Mouse (Mus musculus): Measurements from ENCODE around the gene Naip5. TPM values are rescaled to one million over a fixed set of nuclear protein-coding genes. Genes with fewer than 3 reads are reported as not detected.
"Not testable (repeated sequence)": the region's sequence is repeated elsewhere in the genome, so short reads cannot be mapped to it uniquely, and the experiment has no call there.

Gene Naip5
- 0.20 and 0.22 TPM in 2 replicates for polyA plus RNA-seq (2014; fragmentation: Nextera tagmentation; extraction: Ambion mirVana)

GRCm38 (mm10) chr13:100246223-100246622, at the start of gene Naip5:
Gene Naip5 (minus strand): TSS chr13:100246323.
- not testable (repeated sequence) for H3K27me3 ChIP-seq (ENCODE audit: control insufficient read depth, insufficient read depth, low read length); H3K4me1 ChIP-seq (ENCODE audit: control insufficient read depth in 2 of 2, insufficient read depth in 2 of 2, low read length in 2 of 2); H3K4me2 ChIP-seq (ENCODE audit: low read length); ATAC-seq (ENCODE audit: insufficient number of reproducible peaks, insufficient read depth, low FRiP score, low read depth); H3K9ac ChIP-seq (ENCODE audit: low read length); H3K27ac ChIP-seq (replicated peaks in 1 of 2; ENCODE audit: control insufficient read depth in 1 of 2, insufficient read depth in 1 of 2, low read depth in 2 of 2, low read length in 2 of 2); H3K36me3 ChIP-seq (ENCODE audit: control insufficient read depth, insufficient read depth, low read length); H3K4me3 ChIP-seq (ENCODE audit: control insufficient read depth in 1 of 2, insufficient read depth in 1 of 2, low read depth in 1 of 2, low read length in 2 of 2); H3K9me3 ChIP-seq (ENCODE audit: control insufficient read depth, low read length)
- WGBS: 70% methylated on average over 4 of the region's 4 CpGs

- Histone ChIP-seq H3K27ac (replicated peaks in 1 of 2; ENCODE audit: control insufficient read depth in 1 of 2, insufficient read depth in 1 of 2, low read depth in 2 of 2, low read length in 2 of 2) (no peak overlapping the region), H3K4me2 (ENCODE audit: low read length) (no peak overlapping the region), H3K36me3 (ENCODE audit: control insufficient read depth, insufficient read depth, low read length) (no peaks in the 10 kb centered on the region), H3K27me3 (ENCODE audit: control insufficient read depth, insufficient read depth, low read length) (no peaks in the 10 kb centered on the region), H3K9ac (ENCODE audit: low read length) (no peak overlapping the region), H3K4me1 (ENCODE audit: control insufficient read depth in 2 of 2, insufficient read depth in 2 of 2, low read length in 2 of 2) (no peaks in the 10 kb centered on the region), H3K4me3 (ENCODE audit: control insufficient read depth in 1 of 2, insufficient read depth in 1 of 2, low read depth in 1 of 2, low read length in 2 of 2) (no peak overlapping the region), H3K9me3 (ENCODE audit: control insufficient read depth, low read length) (no peaks in the 10 kb centered on the region)
- WGBS: 70% methylated on average over 1 of the region's 1 CpGs
- ATAC-seq (ENCODE audit: insufficient number of reproducible peaks, insufficient read depth, low FRiP score, low read depth): no peak
Observed at GRCm38 (mm10) chr13:100284611-100285010, 38.5 kb upstream of the Naip5 start.

- no CpG with 5 or more reads among the region's 1 CpGs for WGBS
- H3K4me2 ChIP-seq (ENCODE audit: low read length); H3K27me3 ChIP-seq (ENCODE audit: control insufficient read depth, insufficient read depth, low read length); H3K9me3 ChIP-seq (ENCODE audit: control insufficient read depth, low read length); H3K36me3 ChIP-seq (ENCODE audit: control insufficient read depth, insufficient read depth, low read length); H3K4me3 ChIP-seq (ENCODE audit: control insufficient read depth in 1 of 2, insufficient read depth in 1 of 2, low read depth in 1 of 2, low read length in 2 of 2); H3K9ac ChIP-seq (ENCODE audit: low read length); H3K27ac ChIP-seq (replicated peaks in 1 of 2; ENCODE audit: control insufficient read depth in 1 of 2, insufficient read depth in 1 of 2, low read depth in 2 of 2, low read length in 2 of 2); H3K4me1 ChIP-seq (ENCODE audit: control insufficient read depth in 2 of 2, insufficient read depth in 2 of 2, low read length in 2 of 2); ATAC-seq (ENCODE audit: insufficient number of reproducible peaks, insufficient read depth, low FRiP score, low read depth): not testable (repeated sequence)
Observed at GRCm38 (mm10) chr13:100271474-100272132, 25.5 kb upstream of the Naip5 start.

- 57% methylated on average over 2 of the region's 2 CpGs for WGBS
- H3K4me1 ChIP-seq (ENCODE audit: control insufficient read depth in 2 of 2, insufficient read depth in 2 of 2, low read length in 2 of 2); H3K4me2 ChIP-seq (ENCODE audit: low read length); H3K27ac ChIP-seq (replicated peaks in 1 of 2; ENCODE audit: control insufficient read depth in 1 of 2, insufficient read depth in 1 of 2, low read depth in 2 of 2, low read length in 2 of 2); H3K36me3 ChIP-seq (ENCODE audit: control insufficient read depth, insufficient read depth, low read length); H3K9me3 ChIP-seq (ENCODE audit: control insufficient read depth, low read length); ATAC-seq (ENCODE audit: insufficient number of reproducible peaks, insufficient read depth, low FRiP score, low read depth); H3K27me3 ChIP-seq (ENCODE audit: control insufficient read depth, insufficient read depth, low read length); H3K4me3 ChIP-seq (ENCODE audit: control insufficient read depth in 1 of 2, insufficient read depth in 1 of 2, low read depth in 1 of 2, low read length in 2 of 2); H3K9ac ChIP-seq (ENCODE audit: low read length): not testable (repeated sequence)
Observed at GRCm38 (mm10) chr13:100256996-100257395, 10.9 kb upstream of the Naip5 start.

- not testable (repeated sequence) for ATAC-seq (ENCODE audit: insufficient number of reproducible peaks, insufficient read depth, low FRiP score, low read depth); H3K9me3 ChIP-seq (ENCODE audit: control insufficient read depth, low read length); H3K27ac ChIP-seq (replicated peaks in 1 of 2; ENCODE audit: control insufficient read depth in 1 of 2, insufficient read depth in 1 of 2, low read depth in 2 of 2, low read length in 2 of 2); H3K9ac ChIP-seq (ENCODE audit: low read length); H3K4me1 ChIP-seq (ENCODE audit: control insufficient read depth in 2 of 2, insufficient read depth in 2 of 2, low read length in 2 of 2); H3K36me3 ChIP-seq (ENCODE audit: control insufficient read depth, insufficient read depth, low read length); H3K4me2 ChIP-seq (ENCODE audit: low read length); H3K27me3 ChIP-seq (ENCODE audit: control insufficient read depth, insufficient read depth, low read length); H3K4me3 ChIP-seq (ENCODE audit: control insufficient read depth in 1 of 2, insufficient read depth in 1 of 2, low read depth in 1 of 2, low read length in 2 of 2)
- 66% methylated on average over 5 of the region's 6 CpGs for WGBS
Observed at GRCm38 (mm10) chr13:100255925-100256324, 9.8 kb upstream of the Naip5 start.

- not testable (repeated sequence) for H3K27me3 ChIP-seq (ENCODE audit: control insufficient read depth, insufficient read depth, low read length); ATAC-seq (ENCODE audit: insufficient number of reproducible peaks, insufficient read depth, low FRiP score, low read depth); H3K4me1 ChIP-seq (ENCODE audit: control insufficient read depth in 2 of 2, insufficient read depth in 2 of 2, low read length in 2 of 2); H3K9ac ChIP-seq (ENCODE audit: low read length); H3K4me2 ChIP-seq (ENCODE audit: low read length); H3K9me3 ChIP-seq (ENCODE audit: control insufficient read depth, low read length); H3K4me3 ChIP-seq (ENCODE audit: control insufficient read depth in 1 of 2, insufficient read depth in 1 of 2, low read depth in 1 of 2, low read length in 2 of 2); H3K36me3 ChIP-seq (ENCODE audit: control insufficient read depth, insufficient read depth, low read length); H3K27ac ChIP-seq (replicated peaks in 1 of 2; ENCODE audit: control insufficient read depth in 1 of 2, insufficient read depth in 1 of 2, low read depth in 2 of 2, low read length in 2 of 2)
- WGBS: 78% methylated on average over 2 of the region's 2 CpGs
Observed at GRCm38 (mm10) chr13:100251897-100252296, 5.8 kb upstream of the Naip5 start.

GRCm38 (mm10) chr13:100246896-100247519, 885 bp upstream of the Naip5 start:
- ATAC-seq (ENCODE audit: insufficient number of reproducible peaks, insufficient read depth, low FRiP score, low read depth); H3K4me1 ChIP-seq (ENCODE audit: control insufficient read depth in 2 of 2, insufficient read depth in 2 of 2, low read length in 2 of 2); H3K4me2 ChIP-seq (ENCODE audit: low read length); H3K27me3 ChIP-seq (ENCODE audit: control insufficient read depth, insufficient read depth, low read length); H3K27ac ChIP-seq (replicated peaks in 1 of 2; ENCODE audit: control insufficient read depth in 1 of 2, insufficient read depth in 1 of 2, low read depth in 2 of 2, low read length in 2 of 2); H3K36me3 ChIP-seq (ENCODE audit: control insufficient read depth, insufficient read depth, low read length); H3K9me3 ChIP-seq (ENCODE audit: control insufficient read depth, low read length); H3K4me3 ChIP-seq (ENCODE audit: control insufficient read depth in 1 of 2, insufficient read depth in 1 of 2, low read depth in 1 of 2, low read length in 2 of 2); H3K9ac ChIP-seq (ENCODE audit: low read length): not testable (repeated sequence)
- WGBS: 61% methylated on average over 5 of the region's 5 CpGs

- no peaks in the 10 kb centered on the region for H3K9me3 ChIP-seq (ENCODE audit: control insufficient read depth, low read length)
- no peak overlapping the region for H3K4me3 ChIP-seq (ENCODE audit: control insufficient read depth in 1 of 2, insufficient read depth in 1 of 2, low read depth in 1 of 2, low read length in 2 of 2)
- no peaks in the 10 kb centered on the region for H3K4me1 ChIP-seq (ENCODE audit: control insufficient read depth in 2 of 2, insufficient read depth in 2 of 2, low read length in 2 of 2)
- H3K36me3 ChIP-seq (ENCODE audit: control insufficient read depth, insufficient read depth, low read length): no peaks in the 10 kb centered on the region
- no peak overlapping the region for H3K9ac ChIP-seq (ENCODE audit: low read length)
- no peaks in the 10 kb centered on the region for H3K27me3 ChIP-seq (ENCODE audit: control insufficient read depth, insufficient read depth, low read length)
- H3K4me2 ChIP-seq (ENCODE audit: low read length): no peak overlapping the region
- ATAC-seq (ENCODE audit: insufficient number of reproducible peaks, insufficient read depth, low FRiP score, low read depth): no peak
- H3K27ac ChIP-seq (replicated peaks in 1 of 2; ENCODE audit: control insufficient read depth in 1 of 2, insufficient read depth in 1 of 2, low read depth in 2 of 2, low read length in 2 of 2): no peak overlapping the region
Observed at GRCm38 (mm10) chr13:100243702-100244101, 2.4 kb downstream of the Naip5 start.
